Mouse (Mus musculus): ENCODE results near the gene Cd300ld4.
"Not testable (repeated sequence)": the region's sequence is repeated elsewhere in the genome, so short reads cannot be mapped to it uniquely, and the experiment has no call there.

Cd300ld4 gene

DNA sequence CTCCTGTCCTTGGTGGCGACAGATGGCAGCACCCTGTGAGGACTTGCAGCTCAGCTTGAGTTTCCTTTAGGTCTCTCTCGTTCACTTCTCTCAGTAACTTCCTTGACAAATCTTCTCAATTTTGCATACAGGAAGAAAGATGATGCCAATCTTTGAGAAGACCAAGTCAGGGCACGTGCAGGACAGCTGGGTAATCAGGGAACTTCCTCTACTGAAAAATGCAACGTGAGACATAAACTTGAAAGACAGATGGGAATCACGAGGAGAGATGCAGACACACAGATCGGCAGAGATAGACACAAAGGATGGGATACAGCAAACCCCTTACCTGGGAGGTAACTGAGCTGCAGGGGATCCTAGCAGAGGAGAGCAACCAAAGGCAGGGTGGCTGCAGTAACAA, at the start of gene Cd300ld4:
Gene Cd300ld4 (minus strand): TSS at position 101 of the 400 bp plus-strand sequence.
- DNase-seq (ENCODE audit: low spot score in 2 of 2), result not testable (repeated sequence)

DNA sequence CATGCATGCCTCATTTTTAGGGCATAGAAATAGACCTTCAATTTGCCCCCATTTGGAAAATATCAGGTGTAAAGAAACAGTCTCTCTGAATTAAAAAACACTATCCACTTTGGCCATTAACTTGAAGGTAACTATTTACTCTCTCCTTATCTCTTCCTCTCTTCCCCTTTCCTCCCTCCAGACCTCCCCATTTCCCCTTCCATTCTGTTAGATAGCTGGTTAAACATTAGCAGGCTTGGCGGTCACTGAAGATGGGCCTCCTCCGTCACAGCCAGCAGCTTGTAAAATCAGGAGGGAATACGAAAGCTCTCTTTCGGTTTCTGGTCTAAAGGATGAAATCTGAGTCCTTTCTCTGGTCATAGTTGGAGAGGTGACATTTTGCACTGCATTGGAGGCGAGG, 49.0 kb upstream of the Cd300ld4 start:
- no peak for DNase-seq (ENCODE audit: low spot score in 2 of 2)

DNA sequence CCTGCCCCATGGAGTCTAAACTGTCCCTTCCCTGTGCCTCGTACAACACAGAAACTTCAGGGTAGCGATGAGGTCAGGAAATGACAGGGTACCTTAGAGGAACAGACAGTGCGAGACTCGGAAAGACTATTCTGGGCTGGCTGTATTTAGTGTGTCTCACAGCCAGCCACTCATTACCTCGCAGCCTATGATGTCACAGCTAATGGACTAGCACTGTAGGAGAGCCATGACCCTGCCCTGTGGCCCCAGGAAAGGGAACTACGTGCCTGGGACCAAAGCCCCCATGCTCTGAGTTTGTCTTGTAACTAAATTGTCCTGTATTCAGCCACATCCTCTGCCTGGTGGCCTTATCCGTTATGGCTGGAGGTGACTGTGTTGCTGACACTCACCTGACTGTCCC, 48.6 kb upstream of the Cd300ld4 start:
- no peak for DNase-seq (ENCODE audit: low spot score in 2 of 2)

DNA sequence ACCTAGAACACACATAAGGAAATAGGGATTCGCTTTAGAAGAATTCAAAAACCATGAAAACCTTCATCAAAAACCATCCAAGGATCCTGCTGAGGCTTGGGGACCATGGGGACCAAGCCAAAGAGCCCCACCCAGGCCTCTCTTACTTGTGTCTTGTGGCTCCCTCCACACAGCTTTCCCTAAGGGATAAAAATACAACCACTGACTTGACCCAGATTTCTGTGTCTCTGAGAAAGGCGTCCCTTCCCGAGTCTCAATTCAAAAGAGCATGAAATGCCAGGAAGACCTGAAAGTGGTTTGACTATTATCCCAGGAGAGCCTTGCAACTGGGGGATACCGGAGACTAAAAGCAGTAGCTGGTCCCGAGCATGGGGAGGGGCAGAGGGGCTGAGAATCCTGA, 46.2 kb upstream of the Cd300ld4 start:
- DNase-seq (ENCODE audit: low spot score in 2 of 2), result no peak

DNA sequence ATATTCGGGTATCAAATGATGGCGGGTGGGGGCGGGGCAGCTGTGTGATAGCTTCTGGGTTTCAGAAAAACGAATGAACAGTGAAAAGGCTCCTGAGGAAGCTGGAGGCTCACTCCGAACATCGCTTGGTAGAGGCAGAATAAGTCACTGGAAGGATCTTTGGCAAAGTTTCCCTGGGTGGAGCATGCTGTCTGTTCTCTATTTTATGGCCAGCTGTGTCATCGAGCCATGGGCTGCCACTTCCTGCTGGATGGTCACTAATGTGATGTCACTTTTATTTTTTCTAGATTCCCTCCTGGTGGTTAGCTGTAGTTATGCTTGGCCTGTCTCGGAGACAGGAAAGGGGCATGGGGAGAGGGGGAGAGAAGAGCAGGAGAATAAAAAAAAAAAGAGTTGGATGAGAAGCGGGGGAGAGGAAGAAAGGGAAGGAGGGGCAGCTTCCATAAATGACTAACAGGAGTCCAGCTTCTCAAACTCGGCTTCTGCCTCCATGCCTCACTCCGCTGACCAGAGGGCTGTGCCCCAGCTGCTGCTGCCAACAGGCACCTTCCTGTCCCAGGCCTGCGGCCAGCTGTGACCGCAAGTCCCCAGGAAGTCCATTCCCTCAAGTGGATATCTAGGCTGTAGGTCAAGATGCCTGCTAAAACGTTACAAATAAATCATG, 45.0 kb upstream of the Cd300ld4 start:
- DNase-seq (ENCODE audit: low spot score in 2 of 2), result no peak

DNA sequence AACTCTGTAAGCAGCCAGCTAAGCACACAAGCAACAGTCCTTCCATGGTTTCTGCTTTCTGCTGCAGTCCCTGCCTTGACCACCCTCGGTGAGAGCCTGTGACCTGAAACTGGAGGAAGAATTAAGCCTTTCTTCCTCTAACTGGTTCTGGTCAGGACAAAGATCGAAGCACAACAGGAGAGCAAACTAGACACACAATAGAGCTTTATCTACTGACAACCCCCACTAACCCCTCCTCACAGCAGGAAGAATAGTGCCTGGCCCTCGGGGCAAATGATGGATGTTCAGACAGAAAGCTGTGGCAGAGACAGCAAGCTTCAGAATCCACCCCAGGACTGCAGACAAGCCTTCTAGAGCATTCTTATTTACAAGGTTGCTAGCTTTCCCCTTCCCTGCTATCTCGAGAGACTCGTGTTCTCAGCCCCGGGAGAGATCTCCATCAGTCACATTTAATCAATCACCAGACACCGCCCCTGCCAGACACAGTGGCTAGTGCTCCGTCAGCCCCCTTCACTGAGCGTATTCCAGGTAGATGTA, 44.3 kb upstream of the Cd300ld4 start:
- no peak for DNase-seq (ENCODE audit: low spot score in 2 of 2)

DNA sequence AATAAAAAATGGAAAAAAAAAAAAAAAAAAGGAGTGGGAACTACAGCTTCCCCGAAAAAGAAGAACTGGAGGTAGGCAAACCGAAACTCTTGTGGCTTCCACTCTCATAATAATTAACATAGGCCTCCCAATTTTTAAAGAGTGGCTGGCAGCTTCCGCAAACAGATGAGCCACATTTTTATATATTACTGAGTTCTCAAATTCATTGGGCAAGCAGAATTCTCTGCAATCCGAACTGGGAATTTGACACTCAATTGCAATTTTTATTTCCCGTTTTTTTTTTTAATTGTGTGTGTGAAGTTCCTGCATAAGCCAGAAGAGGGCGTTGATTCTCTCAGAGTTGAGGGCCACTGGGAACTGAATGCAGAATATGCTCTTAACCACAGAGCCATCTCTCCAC, 40.0 kb upstream of the Cd300ld4 start:
- no peak for DNase-seq (ENCODE audit: low spot score in 2 of 2)

DNA sequence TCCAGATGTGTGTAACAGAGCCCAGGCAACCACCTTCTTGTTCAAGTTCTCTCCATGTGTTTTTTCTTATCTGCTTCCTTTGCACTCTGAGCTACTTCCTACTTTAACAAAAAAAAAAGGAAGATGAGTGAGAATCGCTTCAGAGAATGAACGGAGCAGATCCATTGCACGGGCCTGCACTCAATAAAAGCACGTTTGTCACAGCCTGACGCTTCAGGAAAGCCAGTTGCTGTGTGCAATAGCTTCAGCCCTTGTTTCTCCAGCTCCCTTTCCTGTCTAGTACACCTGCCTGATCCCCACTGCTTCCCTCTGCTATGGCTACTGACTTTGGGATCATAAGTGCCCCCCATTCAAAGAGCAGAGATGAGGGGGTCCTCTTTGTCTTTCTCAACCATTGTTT, 35.3 kb upstream of the Cd300ld4 start, which contains the start of gene Cd300e:
Gene Cd300e (minus strand): TSS at position 101 of the 400 bp plus-strand sequence.
- no peak for DNase-seq (ENCODE audit: low spot score in 2 of 2)

DNA sequence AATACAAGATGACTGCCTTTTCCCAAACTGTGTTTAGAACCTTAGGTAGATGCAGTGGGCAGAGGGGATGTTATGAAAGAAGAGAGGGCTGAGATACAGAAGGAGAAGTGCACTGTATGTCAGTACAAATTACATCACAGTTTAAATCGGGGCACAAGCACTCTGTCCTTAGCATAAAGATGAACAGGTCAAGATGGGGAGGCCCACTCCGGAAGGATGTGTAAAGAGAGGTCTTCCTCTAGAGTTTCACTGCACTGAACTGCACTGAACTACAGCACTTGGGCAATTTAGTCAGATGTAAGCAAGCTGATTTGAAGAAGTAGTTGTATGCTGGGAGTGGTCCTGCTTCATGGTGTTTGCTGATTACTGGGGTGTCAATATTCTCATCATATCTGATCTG, 33.0 kb upstream of the Cd300ld4 start:
- no peak for DNase-seq (ENCODE audit: low spot score in 2 of 2)

DNA sequence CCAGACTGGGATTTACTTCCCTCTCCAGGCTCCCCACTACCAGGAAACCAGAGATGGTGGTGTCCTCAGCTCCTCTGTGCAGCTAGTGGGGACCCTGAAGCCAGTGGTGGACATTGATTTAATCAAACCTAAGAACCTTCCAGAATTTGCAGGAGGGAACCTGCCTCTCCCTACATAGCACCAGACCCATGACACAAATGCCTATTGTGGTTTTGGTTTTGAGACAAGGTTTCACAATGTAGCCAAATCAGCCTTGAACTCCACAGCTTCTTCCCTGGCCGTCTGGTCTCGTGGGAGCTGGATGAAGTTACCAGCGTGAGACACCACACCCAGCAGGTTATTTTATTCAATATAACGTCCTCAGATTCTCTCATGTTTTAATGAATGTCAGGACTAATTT, 31.9 kb upstream of the Cd300ld4 start:
- no peak for DNase-seq (ENCODE audit: low spot score in 2 of 2)

DNA sequence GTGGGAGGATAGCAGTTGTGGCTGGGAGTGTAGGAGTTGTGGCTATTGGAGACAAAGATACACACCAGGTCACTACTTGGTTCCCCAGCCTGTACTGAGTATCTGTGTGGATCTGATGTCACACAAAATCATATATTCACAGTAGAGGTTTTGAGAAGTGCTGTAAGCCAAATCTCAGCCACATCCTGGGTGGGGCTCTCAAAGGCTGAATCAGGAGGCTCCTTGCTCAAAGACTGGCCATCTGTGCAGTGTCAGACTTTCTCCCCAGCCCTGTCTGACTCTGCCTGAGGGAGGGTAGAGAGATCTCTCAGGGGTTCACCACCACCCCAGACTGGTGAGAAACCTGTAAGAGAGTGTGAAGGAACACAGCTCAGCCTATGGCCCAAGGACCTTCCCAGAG, 27.7 kb upstream of the Cd300ld4 start:
- no peak for DNase-seq (ENCODE audit: low spot score in 2 of 2)

DNA sequence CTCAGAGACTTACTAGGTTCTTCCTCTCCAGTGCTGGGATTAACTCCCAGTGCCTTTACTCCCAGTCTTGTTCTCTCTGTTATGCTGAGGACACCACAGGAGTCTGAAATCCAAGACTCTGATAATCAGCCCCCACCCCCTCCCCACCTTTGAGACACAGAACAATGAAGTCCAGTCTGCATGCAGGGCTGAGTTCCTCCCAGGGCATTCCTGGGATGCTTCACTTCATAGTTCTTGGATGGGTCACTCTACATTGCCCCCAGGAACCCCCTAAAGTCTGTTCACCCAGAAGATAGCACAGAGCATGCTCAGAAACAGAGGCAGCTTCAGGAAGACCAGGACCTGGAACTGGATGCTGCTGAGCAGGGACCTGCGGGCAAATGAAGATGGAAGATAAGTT, 26.2 kb upstream of the Cd300ld4 start:
- DNase-seq (ENCODE audit: low spot score in 2 of 2), result no peak

DNA sequence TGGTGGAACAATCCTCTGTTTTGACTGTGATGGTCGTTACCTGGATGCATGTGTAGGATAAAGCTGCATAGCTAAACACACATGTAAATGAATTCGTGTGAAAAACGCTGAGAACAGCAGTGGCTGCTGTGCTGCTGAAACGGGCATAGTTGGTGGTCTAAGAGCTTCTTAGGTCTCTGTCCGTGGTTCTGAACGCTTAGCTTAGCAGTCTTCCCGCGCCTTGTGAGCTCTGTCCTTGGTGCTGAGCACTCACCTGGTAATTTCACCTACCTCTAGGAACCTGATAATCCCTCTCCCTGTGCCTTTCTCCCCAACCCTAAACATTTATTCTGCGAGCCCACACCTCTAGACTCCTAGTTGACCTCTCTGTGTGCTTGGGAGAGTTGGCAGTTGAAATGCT, 25.4 kb upstream of the Cd300ld4 start:
- DNase-seq (ENCODE audit: low spot score in 2 of 2), result no peak

DNA sequence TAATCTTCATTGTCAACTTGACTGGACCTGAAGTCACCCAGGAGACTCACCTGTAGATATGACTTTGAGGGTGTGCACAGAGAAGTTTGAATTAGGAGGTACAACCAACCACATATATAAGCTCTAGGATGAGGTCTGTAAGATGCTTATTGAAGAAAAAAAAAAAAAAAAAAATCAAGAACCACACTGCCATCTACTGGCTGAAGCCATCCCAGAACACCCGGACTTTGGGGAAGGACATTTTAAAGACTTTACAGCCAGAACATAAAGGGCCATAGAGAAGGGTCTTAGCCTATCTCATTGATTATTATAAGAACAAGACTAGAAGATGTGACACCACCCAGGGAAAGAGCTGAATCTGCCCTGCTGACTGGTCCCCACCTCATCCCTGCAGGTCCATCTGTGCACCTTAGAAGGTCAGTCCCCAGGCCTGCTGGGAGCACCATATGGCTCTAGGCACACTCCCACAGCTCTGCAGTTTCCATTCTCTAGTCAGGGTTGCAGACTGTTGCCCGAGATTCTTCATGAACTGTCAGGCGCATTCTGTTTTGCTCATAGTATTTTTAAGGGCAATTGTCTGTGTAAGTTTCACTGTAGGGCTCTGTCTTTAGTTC, 22.6 kb upstream of the Cd300ld4 start:
- peak in 1 of 2 experiments; percentile 8 for DNase-seq (ENCODE audit: low spot score in 2 of 2)

DNA sequence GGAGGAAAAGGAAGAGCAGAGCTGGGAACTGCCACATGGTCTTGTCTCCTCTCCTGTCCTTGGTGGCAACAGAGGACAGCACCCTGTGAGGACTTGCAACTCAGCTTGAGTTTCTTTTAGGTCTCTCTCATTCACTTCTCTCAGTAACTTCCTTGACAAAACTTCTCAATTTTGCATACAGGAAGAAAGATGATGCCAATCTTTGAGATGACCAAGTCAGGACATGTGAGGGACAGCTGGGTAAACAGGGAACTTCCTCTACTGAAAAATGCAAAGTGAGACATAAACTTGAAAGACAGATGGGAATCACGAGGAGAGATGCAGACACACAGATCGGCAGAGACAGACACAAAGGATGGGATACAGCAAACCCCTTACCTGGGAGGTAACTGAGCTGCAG, 21.4 kb upstream of the Cd300ld4 start, which contains the start of gene Cd300ld3:
Gene Cd300ld3 (minus strand): TSS at position 151 of the 400 bp plus-strand sequence.
- DNase-seq (ENCODE audit: low spot score in 2 of 2), result no peak

DNA sequence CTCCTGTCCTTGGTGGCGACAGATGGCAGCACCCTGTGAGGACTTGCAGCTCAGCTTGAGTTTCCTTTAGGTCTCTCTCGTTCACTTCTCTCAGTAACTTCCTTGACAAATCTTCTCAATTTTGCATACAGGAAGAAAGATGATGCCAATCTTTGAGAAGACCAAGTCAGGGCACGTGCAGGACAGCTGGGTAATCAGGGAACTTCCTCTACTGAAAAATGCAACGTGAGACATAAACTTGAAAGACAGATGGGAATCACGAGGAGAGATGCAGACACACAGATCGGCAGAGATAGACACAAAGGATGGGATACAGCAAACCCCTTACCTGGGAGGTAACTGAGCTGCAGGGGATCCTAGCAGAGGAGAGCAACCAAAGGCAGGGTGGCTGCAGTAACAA, 10.9 kb upstream of the Cd300ld4 start, which contains the start of gene Cd300ld5:
Gene Cd300ld5 (minus strand): TSS at position 101 of the 400 bp plus-strand sequence.
- DNase-seq (ENCODE audit: low spot score in 2 of 2), result not testable (repeated sequence)

DNA sequence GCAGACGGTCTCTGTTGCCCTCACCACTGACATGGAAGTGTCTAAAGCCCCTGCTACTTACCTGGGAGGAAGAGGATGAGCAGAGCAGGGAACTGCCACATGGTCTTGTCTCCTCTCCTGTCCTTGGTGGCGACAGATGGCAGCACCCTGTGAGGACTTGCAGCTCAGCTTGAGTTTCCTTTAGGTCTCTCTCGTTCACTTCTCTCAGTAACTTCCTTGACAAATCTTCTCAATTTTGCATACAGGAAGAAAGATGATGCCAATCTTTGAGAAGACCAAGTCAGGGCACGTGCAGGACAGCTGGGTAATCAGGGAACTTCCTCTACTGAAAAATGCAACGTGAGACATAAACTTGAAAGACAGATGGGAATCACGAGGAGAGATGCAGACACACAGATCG, 10.7 kb downstream of the Cd300ld4 start, which contains the start of gene Cd300ld2:
Gene Cd300ld2 (minus strand): TSS at position 101 of the 400 bp plus-strand sequence.
- DNase-seq (ENCODE audit: low spot score in 2 of 2), result not testable (repeated sequence)

DNA sequence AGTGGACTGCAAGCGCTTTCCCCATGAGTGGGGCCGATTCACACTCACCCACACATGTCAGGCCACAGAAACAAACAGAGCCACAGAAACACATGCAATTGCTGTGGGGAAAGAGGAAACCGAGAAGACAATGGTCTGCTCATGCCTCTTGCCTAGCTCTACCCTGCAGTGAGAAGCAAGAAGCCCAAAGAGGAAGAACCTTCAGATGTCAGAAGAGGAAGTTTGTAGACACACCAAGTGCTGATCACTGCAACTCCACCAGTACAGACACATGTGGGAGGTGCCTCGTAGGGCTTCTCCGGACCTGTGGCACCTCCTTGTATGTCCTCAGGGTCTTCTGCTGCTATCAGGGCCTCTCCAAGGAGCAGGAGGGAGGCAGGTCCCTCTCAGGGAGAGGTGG, 22.7 kb downstream of the Cd300ld4 start:
- DNase-seq (ENCODE audit: low spot score in 2 of 2), result no peak

DNA sequence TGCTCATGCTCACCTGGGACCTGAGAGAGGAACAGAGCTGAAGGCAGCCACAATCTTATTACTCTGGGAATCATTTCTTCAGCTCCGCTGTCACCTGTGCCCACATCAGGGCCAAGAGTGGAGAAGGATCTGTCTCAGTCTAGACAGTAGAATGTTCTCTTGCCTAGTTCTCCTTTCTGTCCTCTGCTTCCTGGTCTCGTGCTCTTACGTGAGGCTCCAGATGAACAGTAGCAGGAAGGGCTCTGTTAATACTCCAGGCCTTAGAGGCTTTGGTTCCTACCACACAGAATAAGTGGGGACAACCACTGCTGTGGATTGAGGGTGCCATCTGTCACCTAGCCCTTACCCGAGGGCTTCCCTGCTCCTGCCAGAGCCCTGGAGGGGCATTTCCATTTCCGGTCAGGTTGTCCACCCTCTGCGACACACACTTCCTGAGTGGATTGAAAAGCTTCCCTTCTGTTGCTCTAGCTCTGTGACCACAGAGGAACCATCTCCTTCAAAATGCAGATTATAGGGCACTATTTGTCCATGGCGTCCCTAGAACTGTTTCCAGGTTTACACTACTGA, 25.3 kb downstream of the Cd300ld4 start, which contains the start of gene Cd300c2:
Gene Cd300c2 (minus strand): TSS at position 407 of the 567 bp plus-strand sequence.
- DNase-seq (ENCODE audit: low spot score in 2 of 2), result no peak

DNA sequence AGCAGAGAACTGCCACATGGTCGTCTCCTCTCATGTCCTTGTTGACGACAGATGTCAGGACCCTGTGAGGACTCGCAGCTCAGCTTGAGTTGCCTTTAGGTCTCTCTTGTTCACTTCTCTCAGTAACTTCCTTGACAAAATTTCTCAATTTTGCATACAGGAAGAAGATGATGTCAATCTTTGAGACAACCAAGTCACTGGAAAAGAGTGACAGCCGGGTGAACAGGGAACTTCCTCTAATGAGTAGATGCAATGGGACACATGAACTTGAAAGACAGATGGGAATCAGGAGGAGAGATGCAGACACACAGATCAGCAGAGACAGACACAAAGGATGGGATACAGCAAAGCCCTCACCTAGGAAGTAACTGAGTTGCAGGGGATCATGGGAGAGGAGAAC, 37.0 kb downstream of the Cd300ld4 start, which contains the start of gene Cd300ld:
Gene Cd300ld (minus strand): TSS at position 130 of the 400 bp plus-strand sequence.
- DNase-seq (ENCODE audit: low spot score in 2 of 2), result no peak

DNA sequence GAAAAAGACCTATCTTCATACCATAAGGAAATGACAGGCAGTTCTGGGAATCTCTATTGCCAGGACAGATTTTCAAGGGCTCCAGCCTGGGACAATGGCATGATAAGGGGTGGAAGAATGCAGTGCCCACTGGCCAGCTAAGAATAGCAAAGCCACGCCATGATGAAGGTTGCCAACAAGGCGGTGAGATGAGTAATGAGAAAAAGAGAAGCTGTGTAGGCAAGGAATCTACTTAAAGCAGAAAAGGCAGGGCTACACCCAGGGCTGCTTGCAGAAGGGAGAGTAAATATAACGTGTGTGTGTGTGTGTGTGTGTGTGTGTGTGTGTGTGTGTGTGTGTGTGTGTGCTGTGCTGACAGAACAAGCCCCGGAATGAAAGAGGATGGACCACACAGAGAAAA, 44.9 kb downstream of the Cd300ld4 start:
- no peak for DNase-seq (ENCODE audit: low spot score in 2 of 2)

DNA sequence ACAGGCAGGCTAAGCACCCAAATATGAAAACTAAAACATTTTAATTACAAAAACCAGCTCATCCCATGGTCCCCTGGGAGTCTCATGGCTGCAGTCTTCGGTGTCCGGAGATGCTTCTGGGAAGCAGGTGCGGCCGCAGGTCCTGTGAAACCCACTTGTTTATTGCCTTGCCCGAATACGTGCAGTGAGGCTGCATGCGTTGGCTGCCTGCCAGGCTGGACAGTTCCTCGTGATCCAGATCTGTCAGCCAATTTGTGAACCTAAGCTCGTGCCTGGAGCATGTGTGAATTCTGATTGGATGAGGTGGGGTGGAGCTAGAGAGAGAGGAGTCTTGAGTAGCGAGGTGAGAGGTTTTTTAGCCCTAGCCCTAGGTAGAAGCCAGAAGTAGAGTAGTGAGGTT, 54.1 kb downstream of the Cd300ld4 start:
- DNase-seq (ENCODE audit: low spot score in 2 of 2), result no peak

Data from frontal cortex, postnatal 14 days (tissue).